In the genomic region with DNA sequence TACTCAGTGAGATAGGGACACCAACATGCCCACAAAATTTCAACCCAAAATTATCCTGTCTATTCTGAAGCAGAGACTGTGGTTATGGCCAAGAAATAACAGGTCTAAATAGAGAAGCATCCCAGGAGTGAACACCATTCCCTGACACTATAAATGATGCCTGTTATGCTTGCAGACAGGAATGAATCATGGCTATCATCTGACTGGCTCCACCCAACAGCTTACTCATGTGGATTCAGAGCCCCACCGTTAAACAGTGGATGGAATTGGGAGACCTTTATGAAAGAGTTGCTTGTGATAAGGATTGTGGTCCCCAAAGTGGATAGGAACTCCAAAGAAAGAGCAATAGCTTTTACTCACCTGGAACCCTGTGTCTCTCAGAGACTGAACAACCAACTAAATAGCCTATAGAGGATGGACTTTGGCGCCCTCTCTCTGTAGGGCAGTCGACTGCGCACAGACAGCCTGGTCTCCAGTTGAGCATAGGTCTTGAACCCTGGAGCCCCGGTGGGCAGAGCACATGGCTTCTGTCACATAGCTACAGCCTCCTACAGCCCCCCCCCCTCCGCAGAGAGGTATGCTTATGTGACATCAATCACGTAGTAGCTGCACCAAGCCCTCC, we compare ENCODE assay signal across 15 mouse cellular contexts.
DNase-seq lines count a peak whose midpoint lies in the region; ATAC-seq and TF ChIP-seq lines count a peak whose summit lies in the region.
"Had no signal": no experiment of that assay in that cellular context is flagged by ENCODE, and none has a peak within 500 bp of the region (broad histone marks: within the 10 kb centered on the region; RNA-seq: fewer than 3 reads in every experiment).

No protein-coding gene starts in this region.

- H3K27ac ChIP-seq in thymus, adult 2 months (ENCODE audit: control insufficient read depth, insufficient read depth, low read length): no peak overlapping the region
- H3K27ac ChIP-seq in midbrain, embryonic 14.5 days (replicated peaks; ENCODE audit: low read depth, low read length): no peak overlapping the region
- H3K27ac ChIP-seq: midbrain, embryonic 10.5 days; stomach, embryonic 15.5 days had no signal

- TF ChIP-seq POLR2A in thymus, adult 2 months (IDR thresholded peaks at IDR 0.05; ENCODE audit: control insufficient read depth, extremely low read depth, insufficient read depth, low read length, poor library complexity): no peak

- no peak overlapping the region for H3K4me3 ChIP-seq in thymus, adult 2 months (ENCODE audit: control insufficient read depth, insufficient read depth, low read length)
- H3K4me3 ChIP-seq in midbrain, embryonic 14.5 days (replicated peaks; ENCODE audit: low read depth, low read length): no peak overlapping the region
- H3K4me3 ChIP-seq: midbrain, embryonic 10.5 days; myocyte; stomach, embryonic 15.5 days had no signal

- DNase-seq in kidney, adult 9 months: peak; percentile 6
- DNase-seq in kidney, postnatal 14 days: no peak
- DNase-seq in thymus, adult 2 months: peak; percentile 4
- no peak for DNase-seq in thymus, adult 18-20 months
- peak; percentile 4 for DNase-seq in ZHBTc4 (ENCODE audit: low read depth, low spot score)
- DNase-seq in thymus, postnatal 4 days: peak; percentile 16
- no peak for DNase-seq in midbrain, embryonic 14.5 days
- DNase-seq: cerebellum, adult 18-20 months; layer of hippocampus, adult 9-11 months; lung, adult 18-20 months had no signal

- no peak overlapping the region for H3K4me2 ChIP-seq in midbrain, embryonic 14.5 days (ENCODE audit: low read length)
- H3K4me2 ChIP-seq: stomach, embryonic 15.5 days had no signal

- H3K9ac ChIP-seq in midbrain, embryonic 14.5 days (replicated peaks; ENCODE audit: low read length): no peak overlapping the region
- H3K9ac ChIP-seq: stomach, embryonic 15.5 days had no signal

- no peaks in the 10 kb centered on the region for H3K27me3 ChIP-seq in thymus, adult 2 months (ENCODE audit: control insufficient read depth, insufficient read depth, low read length)
- no peaks in the 10 kb centered on the region for H3K27me3 ChIP-seq in midbrain, embryonic 14.5 days (ENCODE audit: control insufficient read depth, insufficient read depth, low read length)
- H3K27me3 ChIP-seq: stomach, embryonic 15.5 days had no signal

- no peak for ATAC-seq in midbrain, embryonic 14.5 days (ENCODE audit: low FRiP score, low TSS enrichment)
- ATAC-seq: inflammation-experienced regulatory T-cells, adult 6 months had no signal

- H3K36me3 ChIP-seq in thymus, adult 2 months (ENCODE audit: control insufficient read depth, insufficient read depth, low read length): no peaks in the 10 kb centered on the region
- no peaks in the 10 kb centered on the region for H3K36me3 ChIP-seq in midbrain, embryonic 14.5 days (ENCODE audit: control insufficient read depth, insufficient read depth, low read length)
- H3K36me3 ChIP-seq: G1E; midbrain, embryonic 10.5 days; stomach, embryonic 15.5 days had no signal

- no peak for TF ChIP-seq CTCF in thymus, adult 2 months (IDR thresholded peaks at IDR 0.05; ENCODE audit: borderline replicate concordance, control insufficient read depth, extremely low read depth, insufficient read depth, low read length, poor library complexity)

- H3K4me1 ChIP-seq in thymus, adult 2 months (replicated peaks; ENCODE audit: control insufficient read depth, insufficient read depth, low read length): no peaks in the 10 kb centered on the region
- H3K4me1 ChIP-seq in midbrain, embryonic 14.5 days (ENCODE audit: control insufficient read depth, insufficient read depth, low read length): no peaks in the 10 kb centered on the region
- H3K4me1 ChIP-seq: midbrain, embryonic 10.5 days; stomach, embryonic 15.5 days had no signal

- 85% methylated on average over 7 of the region's 7 CpGs for WGBS in thymus, adult 2 months
- 94% methylated on average over 7 of the region's 7 CpGs for WGBS in midbrain, embryonic 14.5 days

- H3K9me3 ChIP-seq in midbrain, embryonic 14.5 days (ENCODE audit: control insufficient read depth, low read length): no peaks in the 10 kb centered on the region
- H3K9me3 ChIP-seq: G1E; midbrain, embryonic 10.5 days; stomach, embryonic 15.5 days had no signal

Comparison
In these comparisons a context has a peak if more than half of its experiments do, and no peak if none do; other contexts are left out.
1. DNase-seq: peak in kidney, adult 9 months (single experiment), thymus, adult 2 months (single experiment), ZHBTc4 (single experiment) and thymus, postnatal 4 days (single experiment); none in kidney, postnatal 14 days (single experiment), thymus, adult 18-20 months (0 of 2) and midbrain, embryonic 14.5 days (single experiment).